Mouse (Mus musculus) C2C12 (cell line): Measurements from ENCODE around the gene Spata32.

Experiments used
- CEBPB ChIP-seq: IDR thresholded peaks from one replicate; pipeline ENCODE4 v1.6.1; 2011; ENCODE audit warnings: low read depth, mild to moderate bottlenecking, control low read depth, moderate library complexity
- CTCF ChIP-seq: IDR thresholded peaks from one replicate; pipeline ENCODE4 v1.5.1; 2011; ENCODE audit not compliant: control insufficient read depth, insufficient read depth, insufficient read length
- FOSL1 ChIP-seq: IDR thresholded peaks from one replicate; pipeline ENCODE4 v1.8.0; 2011; ENCODE audit warnings: mild to moderate bottlenecking, low read length; ENCODE audit not compliant: poor library complexity, insufficient read depth, severe bottlenecking
- MAX ChIP-seq: IDR thresholded peaks from one replicate; pipeline ENCODE4 v1.6.1; 2011; ENCODE audit warnings: mild to moderate bottlenecking, control low read depth
- USF1 ChIP-seq: IDR thresholded peaks from one replicate; pipeline ENCODE4 v1.6.1; 2011; ENCODE audit warnings: low read depth, mild to moderate bottlenecking, control low read depth, moderate library complexity

DNA sequence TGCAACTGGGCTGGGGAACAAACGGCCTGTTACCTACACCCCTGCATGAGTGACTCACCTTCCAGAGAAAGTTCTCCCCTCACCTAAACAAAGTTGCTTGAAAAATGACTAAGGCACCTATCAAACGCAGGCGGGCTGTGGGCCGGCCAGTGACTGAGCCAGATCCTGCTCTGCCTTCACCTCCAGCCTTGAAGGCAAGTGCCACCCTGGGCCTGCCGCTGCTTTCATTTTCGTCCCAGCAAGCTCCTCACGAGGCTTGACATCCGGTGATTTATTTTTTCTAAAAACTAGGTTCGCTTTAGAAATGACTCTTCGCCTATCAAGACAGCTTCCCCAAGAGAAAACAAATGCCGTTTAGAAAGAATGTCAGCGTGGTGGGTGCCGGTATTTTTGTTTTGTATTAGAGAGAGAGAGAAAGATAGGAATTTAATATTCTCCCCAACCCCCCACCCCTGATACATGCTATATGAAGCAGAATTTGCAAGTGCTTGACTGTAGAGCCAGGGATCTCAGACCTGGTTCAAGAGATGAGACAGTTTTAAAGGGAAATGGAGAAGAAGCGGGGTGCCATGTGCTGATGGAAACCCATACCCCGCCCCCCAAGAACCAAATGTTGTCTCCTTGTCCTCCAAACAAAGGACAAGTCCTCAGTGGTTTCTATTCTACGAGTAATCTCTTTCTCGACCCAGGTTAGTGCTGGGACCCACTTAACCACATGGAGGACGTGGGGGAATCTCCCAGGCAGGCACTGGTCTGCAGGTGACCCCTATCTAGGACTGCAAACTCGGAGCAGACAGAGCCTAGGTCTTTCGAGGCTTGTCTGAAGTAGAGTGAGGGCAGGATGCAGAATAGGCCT lies 44.4 kb upstream of the Spata32 start:
- TF ChIP-seq CTCF (no peak), MAX (no peak), CEBPB (no peak), USF1 (no peak), FOSL1 (no peak)
